Mouse (Mus musculus) left cerebral cortex, adult 9 months (tissue): ENCODE measurements around the gene Fanca.
"Not testable (repeated sequence)": the region's sequence is repeated elsewhere in the genome, so short reads cannot be mapped to it uniquely, and the experiment has no call there.

Experiments used
- DNase-seq, 2 experiments: peaks; one replicate each; pipeline ENCODE4 v3.0.0; 2022; ENCODE audit warnings: low spot score in 2 of 2

The Fanca gene

GRCm38 (mm10) chr8:123331301-123331700 is 12.9 kb upstream of the Fanca start:
- no peak for DNase-seq

DNA sequence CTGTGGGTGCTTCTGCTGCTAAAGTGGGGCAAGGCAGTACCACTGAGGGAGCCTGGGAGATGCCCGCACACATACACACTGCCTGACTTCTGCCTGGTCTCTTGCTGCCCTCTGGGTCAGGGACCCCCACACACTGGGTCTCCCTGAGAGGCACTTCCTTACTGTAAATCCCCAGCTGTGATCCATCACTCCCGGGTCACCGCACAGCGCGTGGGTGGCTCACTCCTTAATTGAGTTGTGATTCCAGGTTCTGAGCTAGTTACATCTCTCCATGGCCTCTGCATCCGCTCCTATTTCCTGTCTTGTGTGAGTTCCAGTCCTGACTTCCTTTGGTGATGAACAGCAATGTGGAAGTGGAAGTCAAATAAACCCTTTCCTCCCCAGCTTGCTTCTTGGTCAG is 12.3 kb upstream of the Fanca start:
- DNase-seq: no peak

- DNase-seq: no peak
Measured at GRCm38 (mm10) chr8:123329961-123330360, 11.6 kb upstream of the Fanca start.

- no peak for DNase-seq
Measured at GRCm38 (mm10) chr8:123329350-123329749, 11.0 kb upstream of the Fanca start.

DNA sequence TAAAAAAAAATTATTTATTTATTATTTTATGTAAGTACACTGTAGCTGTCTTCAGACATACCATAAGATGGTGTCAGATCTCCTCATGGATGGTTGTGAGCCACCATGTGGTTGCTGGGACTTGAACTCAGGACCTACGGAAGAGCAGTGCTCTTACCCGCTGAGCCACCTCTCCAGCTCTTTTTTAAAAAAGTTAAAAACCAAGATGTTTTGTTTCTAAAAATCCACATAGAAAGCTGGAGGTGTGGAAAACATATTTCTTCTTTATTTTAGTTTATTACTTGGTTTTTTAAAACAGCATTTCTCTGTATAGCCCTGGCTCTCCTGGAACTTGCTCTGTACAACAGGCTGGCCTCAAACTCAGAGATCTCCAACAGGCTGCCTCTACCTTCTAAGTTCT is 10.2 kb upstream of the Fanca start:
- no peak for DNase-seq

DNA sequence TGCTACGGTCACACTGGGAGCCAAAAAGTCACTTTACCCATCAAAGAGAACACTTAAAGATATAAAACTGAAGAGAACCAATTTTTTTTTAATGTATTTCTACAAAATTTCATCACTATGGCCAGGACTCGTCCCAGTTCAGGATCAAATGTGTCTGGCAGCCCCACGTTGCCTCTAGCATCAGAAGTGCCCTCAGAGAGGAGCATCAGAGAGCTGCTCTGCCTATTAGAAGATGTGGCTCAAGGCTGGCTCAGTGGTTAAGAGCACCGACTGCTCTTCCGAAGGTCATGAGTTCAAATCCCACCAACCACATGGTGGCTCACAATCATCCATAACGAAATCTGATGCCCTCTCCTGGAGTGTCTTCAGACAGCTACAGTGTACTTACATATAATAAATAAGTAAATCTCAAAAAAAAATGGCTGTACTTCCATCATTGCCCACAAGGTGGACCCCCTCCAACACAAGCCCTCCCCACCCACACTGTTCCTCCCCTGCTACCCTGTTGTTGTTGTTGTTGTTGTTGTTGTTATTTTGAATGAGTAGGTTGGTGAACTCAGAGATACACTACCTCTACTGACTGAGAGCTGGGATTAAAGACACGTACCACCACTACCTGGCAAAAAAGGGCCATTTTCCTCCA is 1.3 kb upstream of the Fanca start:
- DNase-seq: no peak

DNA sequence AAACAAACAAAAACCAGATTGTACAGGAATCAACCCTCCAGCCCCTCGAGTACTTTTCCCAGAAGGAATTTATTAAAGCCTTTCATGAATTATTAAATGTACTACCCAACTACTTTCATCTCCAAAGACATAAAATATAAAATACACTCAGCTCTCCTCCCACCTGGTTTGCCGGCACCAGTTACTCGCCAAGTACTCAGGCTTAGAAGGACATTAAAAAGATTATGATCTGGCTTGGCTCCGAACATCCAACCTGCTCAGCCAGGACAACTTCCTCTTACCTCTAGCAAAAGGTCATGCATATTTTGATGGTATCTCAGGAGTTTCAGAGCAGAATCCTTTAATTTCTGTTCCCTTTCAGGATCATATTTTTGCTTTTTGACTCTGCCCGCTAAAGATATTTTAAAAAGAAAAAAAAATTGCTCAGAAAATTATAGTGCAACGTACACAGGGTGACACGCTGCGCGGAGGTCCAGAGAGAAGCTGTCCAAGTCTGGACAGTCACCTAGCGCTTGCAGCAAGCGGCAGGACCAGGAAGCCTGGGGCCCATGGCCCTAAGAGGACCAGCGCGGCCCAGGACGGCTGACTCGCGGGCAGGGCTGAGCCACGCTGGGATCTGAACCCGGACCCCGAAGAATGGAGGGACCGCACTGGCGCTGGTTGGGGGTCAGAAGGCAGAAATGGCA is 452 bp downstream of the Fanca start:
- DNase-seq: no peak

DNA sequence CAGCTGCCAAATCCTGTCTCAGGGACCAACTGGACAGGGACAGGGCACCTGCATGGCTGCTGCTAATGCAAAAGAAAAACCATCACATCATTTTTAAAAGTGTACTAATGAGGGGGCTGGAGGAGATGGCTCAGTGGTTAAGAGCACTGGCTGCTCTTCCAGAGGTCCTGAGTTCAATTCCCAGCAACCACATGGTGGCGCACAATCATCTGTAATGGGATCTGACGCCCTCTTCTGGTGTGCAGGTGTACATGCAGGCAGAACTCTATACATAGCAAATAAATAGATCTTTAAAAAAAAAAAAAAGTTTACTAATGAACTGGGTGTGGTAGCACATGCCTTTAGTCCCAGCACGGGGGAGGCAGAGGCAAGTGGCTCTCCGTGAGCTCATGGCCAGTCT is 9.6 kb downstream of the Fanca start:
- DNase-seq: no peak

DNA sequence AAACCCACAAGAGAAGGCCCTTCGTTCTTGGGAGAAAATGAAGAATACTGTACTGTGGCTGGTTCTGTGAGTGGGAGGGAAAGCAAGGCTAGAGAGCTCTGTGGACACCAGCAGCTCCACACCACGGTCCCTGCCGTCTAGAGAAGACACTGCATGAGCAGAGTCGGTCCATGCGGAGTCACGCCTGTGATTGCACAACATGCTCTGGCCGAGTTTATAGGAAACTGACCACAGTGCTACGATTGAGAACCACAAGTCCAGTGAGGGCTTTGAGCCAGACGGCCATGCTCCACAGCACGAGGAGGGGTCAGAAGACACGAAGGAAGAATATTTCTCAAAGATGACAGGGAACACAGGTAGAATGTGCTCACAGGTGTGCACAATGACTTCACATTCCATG is 20.1 kb downstream of the Fanca start:
- DNase-seq: no peak

DNA sequence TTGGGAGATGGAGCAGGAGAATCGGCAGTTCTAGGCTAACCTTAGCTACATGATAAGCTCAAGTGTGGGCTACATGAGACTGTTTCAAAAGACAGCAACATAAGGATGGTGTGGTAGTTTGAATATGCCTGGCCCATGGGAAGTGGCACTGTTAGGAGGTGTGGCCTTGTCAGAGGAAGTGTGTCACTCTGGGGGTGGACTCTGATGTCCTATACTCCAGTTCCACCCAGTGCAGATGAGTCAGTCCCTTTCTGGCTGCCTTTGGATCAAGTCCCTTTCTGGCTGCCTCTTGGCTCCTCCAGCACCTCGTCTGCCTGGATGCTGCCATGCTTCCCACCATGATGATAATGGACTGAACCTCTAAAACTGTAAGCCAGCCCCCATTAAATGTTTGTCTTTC is 25.6 kb downstream of the Fanca start:
- no peak for DNase-seq

DNA sequence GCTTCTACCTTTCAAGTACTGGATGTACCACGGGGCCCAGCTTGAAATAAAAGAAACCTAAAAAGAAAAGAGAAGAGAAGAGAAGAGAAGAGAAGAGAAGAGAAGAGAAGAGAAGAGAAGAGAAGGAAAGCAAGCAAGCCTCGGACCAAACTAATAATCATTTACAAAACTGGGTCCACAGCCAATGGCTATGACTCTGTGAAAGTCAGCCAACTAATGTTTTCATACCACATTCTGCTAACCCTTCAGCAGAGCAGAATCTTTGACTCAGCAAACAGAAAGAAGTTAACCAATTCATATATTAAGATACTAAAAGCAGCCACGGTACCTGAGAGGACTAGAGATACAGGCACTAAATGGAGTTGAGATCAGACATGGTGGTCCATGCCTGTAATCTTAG is 26.1 kb downstream of the Fanca start:
- no peak for DNase-seq

GRCm38 (mm10) chr8:123291716-123292115 is 26.7 kb downstream of the Fanca start:
- no peak for DNase-seq

DNA sequence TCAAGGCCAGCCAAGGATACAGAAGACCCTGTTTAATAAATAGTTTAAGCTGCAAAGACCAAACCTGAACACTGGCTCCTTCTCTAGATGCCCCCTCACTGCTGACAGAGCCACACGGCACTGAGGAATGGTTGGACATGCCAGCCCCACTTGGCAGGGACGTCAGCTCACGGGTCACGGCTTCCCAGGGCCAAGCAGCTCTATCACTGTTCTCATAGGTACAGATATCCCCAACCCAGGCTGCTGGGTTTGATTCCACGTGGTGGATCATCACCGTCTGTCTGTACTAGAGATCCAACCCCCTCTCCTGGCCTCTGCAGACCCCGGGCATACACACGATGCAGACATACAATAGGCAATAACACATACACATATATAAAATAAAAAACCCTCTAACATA is 27.7 kb downstream of the Fanca start:
- DNase-seq: no peak

- DNase-seq: no peak
Measured at GRCm38 (mm10) chr8:123290166-123290565, 28.2 kb downstream of the Fanca start.

DNA sequence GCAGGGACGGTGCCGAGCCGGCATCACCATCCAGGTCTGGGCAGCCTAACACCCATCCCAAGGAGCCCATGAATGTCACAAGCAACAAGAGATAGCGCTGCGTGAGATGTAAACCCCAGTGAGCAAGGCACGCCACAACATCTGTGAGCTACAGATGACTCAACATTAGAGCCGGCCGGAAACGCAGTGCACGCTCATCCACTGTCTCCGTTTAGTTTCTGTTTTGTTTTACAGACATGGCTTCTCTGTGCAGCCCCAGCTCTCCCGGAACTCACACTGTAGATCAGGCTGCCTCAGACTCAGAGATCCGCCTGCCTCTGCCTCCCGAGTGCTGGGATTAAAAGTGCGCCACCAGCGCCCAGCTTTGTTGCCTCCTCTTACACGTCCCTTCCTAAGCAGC is 31.0 kb downstream of the Fanca start:
- no peak for DNase-seq

- no peak for DNase-seq
Measured at GRCm38 (mm10) chr8:123284493-123284892, 33.9 kb downstream of the Fanca start.

- no peak for DNase-seq
Measured at GRCm38 (mm10) chr8:123283991-123284390, 34.4 kb downstream of the Fanca start.

DNA sequence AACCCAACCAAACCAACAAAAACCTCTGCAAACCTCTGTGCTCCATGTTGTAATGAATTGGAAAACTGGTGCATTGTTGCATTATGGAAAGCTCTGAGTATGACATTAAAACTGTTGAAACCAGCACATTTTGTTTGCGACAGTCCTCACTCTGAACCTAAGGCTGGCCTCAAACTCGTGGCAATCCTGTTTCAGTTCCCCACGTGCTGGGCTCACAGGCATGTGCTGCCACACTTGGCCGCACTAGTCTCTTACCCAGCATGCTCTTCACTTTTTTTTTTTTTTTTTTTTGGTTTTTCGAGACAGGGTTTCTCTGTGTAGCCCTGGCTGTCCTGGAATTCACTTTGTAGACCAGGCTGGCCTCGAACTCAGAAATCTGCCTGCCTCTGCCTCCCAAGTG is 35.4 kb downstream of the Fanca start:
- DNase-seq: not testable (repeated sequence)

DNA sequence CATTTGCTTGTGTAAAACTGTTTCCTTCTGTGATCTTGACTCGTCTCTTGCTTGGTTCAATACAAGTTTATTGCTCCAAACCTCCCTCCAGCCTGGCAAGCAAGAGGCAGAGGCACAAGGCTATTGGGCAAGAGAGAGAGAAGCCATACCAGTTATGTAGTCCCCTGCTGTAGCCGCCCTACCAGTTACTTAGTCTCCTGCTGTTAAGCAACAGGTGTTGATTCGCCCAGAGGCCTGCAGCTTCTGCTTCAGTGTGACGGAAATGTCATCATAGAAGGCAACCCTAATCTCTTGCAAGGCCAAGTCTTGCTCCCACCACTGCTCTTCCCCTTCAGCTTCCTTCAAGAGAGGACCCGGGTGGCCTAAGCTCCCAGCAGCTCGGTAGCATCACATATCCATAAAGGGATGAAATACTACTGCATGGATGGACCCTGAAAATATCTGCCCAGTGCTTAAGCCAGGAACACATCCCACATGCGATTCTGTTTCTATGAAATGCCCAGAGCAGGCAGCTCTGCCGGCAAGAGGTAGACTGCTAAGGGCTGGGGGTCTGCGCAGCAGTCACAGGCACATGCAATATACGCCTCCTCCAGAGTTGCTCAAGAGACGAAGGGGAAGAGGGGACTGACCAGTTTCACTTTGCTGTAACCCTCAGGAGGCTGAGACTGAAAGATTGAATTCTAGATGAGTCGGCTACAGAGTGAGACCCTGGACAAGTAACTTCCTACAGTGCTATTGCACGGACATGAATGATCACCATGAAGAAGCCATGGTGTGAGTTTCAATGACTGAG is 37.9 kb downstream of the Fanca start:
- DNase-seq: no peak

- DNase-seq: no peak
Measured at GRCm38 (mm10) chr8:123279828-123280227, 38.5 kb downstream of the Fanca start.

GRCm38 (mm10) chr8:123278445-123278844 is 39.9 kb downstream of the Fanca start:
- DNase-seq: no peak

- DNase-seq: no peak
Measured at GRCm38 (mm10) chr8:123275096-123275495, 43.3 kb downstream of the Fanca start.

- DNase-seq: no peak
Measured at GRCm38 (mm10) chr8:123274447-123274846, 43.9 kb downstream of the Fanca start.
